13 mouse cellular contexts compared by ENCODE assay signal in the genomic region with DNA sequence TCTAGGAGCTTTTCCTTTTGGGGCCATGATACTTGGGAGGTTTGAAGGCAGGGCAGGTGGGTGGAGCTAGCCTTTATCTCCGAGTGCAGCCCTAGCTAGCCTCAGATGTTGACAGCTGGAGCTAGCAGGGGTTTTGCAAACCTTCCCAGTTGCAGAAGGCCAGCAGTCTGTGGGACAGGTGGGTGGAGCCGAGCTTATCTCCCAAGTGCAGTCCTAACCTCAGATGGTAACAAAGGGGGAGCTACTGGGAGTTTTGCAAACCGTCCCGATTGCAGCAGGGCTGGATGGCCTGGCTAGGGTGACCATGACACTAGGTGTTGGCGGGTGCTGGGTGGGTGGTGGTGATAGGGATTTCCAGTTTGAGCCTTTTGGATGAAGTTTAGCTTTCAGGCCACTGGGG. TPM values are rescaled to one million over a fixed set of nuclear protein-coding genes. Genes with fewer than 3 reads are reported as not detected.
DNase-seq lines count a peak whose midpoint lies in the region; ATAC-seq and TF ChIP-seq lines count a peak whose summit lies in the region.
"Had no signal": no experiment of that assay in that cellular context is flagged by ENCODE, and none has a peak within 500 bp of the region (broad histone marks: within the 10 kb centered on the region; RNA-seq: fewer than 3 reads in every experiment).

No protein-coding gene starts in this region.

- no peak overlapping the region for H3K4me2 ChIP-seq in lung, postnatal 0 days (replicated peaks; ENCODE audit: low read depth, low read length)
- H3K4me2 ChIP-seq in liver, embryonic 11.5 days: peak overlapping the region; percentile 40
- H3K4me2 ChIP-seq: kidney, embryonic 15.5 days; midbrain, embryonic 11.5 days had no signal

- no peak for DNase-seq in lung, postnatal 0 days (ENCODE audit: low spot score)
- no peak for DNase-seq in lung, adult 2 months
- peak; percentile 94 for DNase-seq in c-Kit-positive CD71-positive TER-119-positive erythroid progenitor cells, embryonic 14.5 days (ENCODE audit: low spot score)
- peak; percentile 83 for DNase-seq in liver, embryonic 11.5 days (ENCODE audit: low spot score)
- peak; percentile 86 for DNase-seq in spleen, postnatal 4 days (ENCODE audit: low spot score in 2 of 2)
- no peak for DNase-seq in left cerebral cortex, adult 11 months (ENCODE audit: low spot score)
- no peak for DNase-seq in embryo, embryonic 9.5 days (ENCODE audit: extremely low spot score)
- DNase-seq: forebrain, postnatal 0 days; heart, postnatal 14 days had no signal

- no peak overlapping the region for H3K27ac ChIP-seq in lung, postnatal 0 days (ENCODE audit: low read length)
- H3K27ac ChIP-seq in liver, embryonic 11.5 days (ENCODE audit: low read depth, low read length): no peak overlapping the region
- H3K27ac ChIP-seq: embryonic facial prominence, embryonic 10.5 days; kidney, embryonic 15.5 days had no signal

- no peaks in the 10 kb centered on the region for H3K9me3 ChIP-seq in lung, postnatal 0 days (ENCODE audit: low read length)
- H3K9me3 ChIP-seq in liver, embryonic 11.5 days (ENCODE audit: control insufficient read depth, low read length): no peaks in the 10 kb centered on the region
- H3K9me3 ChIP-seq: embryonic facial prominence, embryonic 10.5 days; kidney, embryonic 15.5 days had no signal

- no peak for TF ChIP-seq POLR2A in lung, adult 2 months (IDR thresholded peaks at IDR 0.05; ENCODE audit: borderline replicate concordance, extremely low read depth, low read depth, low read length)

- 22% methylated on average over 5 of the region's 5 CpGs for WGBS in lung, postnatal 0 days
- 31% methylated on average over 5 of the region's 5 CpGs for WGBS in lung, adult 2 months
- 11% methylated on average over 5 of the region's 5 CpGs for WGBS in liver, embryonic 11.5 days

- no peaks in the 10 kb centered on the region for H3K4me1 ChIP-seq in lung, postnatal 0 days (ENCODE audit: insufficient read depth, low read depth, low read length)
- no peaks in the 10 kb centered on the region for H3K4me1 ChIP-seq in lung, adult 2 months (ENCODE audit: control insufficient read depth, insufficient read depth, low read length)
- peaks cover 22% of the 10 kb centered on the region for H3K4me1 ChIP-seq in liver, embryonic 11.5 days (replicated peaks; ENCODE audit: control insufficient read depth, insufficient read depth, low read length)

- TF ChIP-seq EP300 in lung, postnatal 0 days (IDR thresholded peaks at IDR 0.05): no peak

- H3K4me3 ChIP-seq in lung, postnatal 0 days (ENCODE audit: low read depth, low read length): no peak overlapping the region
- H3K4me3 ChIP-seq in lung, adult 2 months (replicated peaks; ENCODE audit: extremely low read depth, low read depth, low read length): no peak overlapping the region
- no peak overlapping the region for H3K4me3 ChIP-seq in liver, embryonic 11.5 days (ENCODE audit: low read depth, low read length)
- H3K4me3 ChIP-seq: embryonic facial prominence, embryonic 10.5 days; kidney, embryonic 15.5 days had no signal

- no peak for TF ChIP-seq CTCF in lung, postnatal 0 days (IDR thresholded peaks at IDR 0.05)
- no peak for TF ChIP-seq CTCF in lung, adult 2 months (IDR thresholded peaks at IDR 0.05; ENCODE audit: insufficient read depth, low read length)

- no peak overlapping the region for H3K9ac ChIP-seq in lung, postnatal 0 days (replicated peaks; ENCODE audit: low read depth)
- no peak overlapping the region for H3K9ac ChIP-seq in liver, embryonic 11.5 days (ENCODE audit: low read depth, low read length)
- H3K9ac ChIP-seq: forebrain, postnatal 0 days; kidney, embryonic 15.5 days had no signal

- no peaks in the 10 kb centered on the region; the same call in 1 of the 2 replicates for H3K27me3 ChIP-seq in lung, postnatal 0 days (replicated peaks; ENCODE audit: insufficient read depth, low read length)
- H3K27me3 ChIP-seq in liver, embryonic 11.5 days (replicated peaks; ENCODE audit: control insufficient read depth, insufficient read depth, low read length): peaks cover 67% of the 10 kb centered on the region

- peak; percentile 47 for ATAC-seq in lung, postnatal 0 days
- peak; percentile 95 for ATAC-seq in liver, embryonic 11.5 days (replicated peaks; ENCODE audit: low FRiP score)
- ATAC-seq: forebrain, postnatal 0 days had no signal

- no peaks in the 10 kb centered on the region for H3K36me3 ChIP-seq in lung, postnatal 0 days (ENCODE audit: insufficient read depth, low read length)
- H3K36me3 ChIP-seq in liver, embryonic 11.5 days (ENCODE audit: control insufficient read depth, insufficient read depth, low read length): no peaks in the 10 kb centered on the region
- H3K36me3 ChIP-seq: embryonic facial prominence, embryonic 10.5 days; kidney, embryonic 15.5 days had no signal

RNA-seq across cellular contexts. Expression of gene Cebpe, which starts 6.1 kb away (rescaled TPM):
- 0.58 and 0.69 TPM in 2 replicates for polyA plus RNA-seq in lung, postnatal 0 days (2015; fragmentation: Nextera tagmentation; extraction: Ambion mirVana)
- 0.57 and 1.1 TPM in 2 replicates for polyA plus RNA-seq in lung, adult 2 months (2012; rRNA removed)
- 2.0 and 3.1 TPM in 2 replicates for polyA plus RNA-seq in liver, embryonic 11.5 days (2014; fragmentation: Nextera tagmentation; extraction: Ambion mirVana)
- polyA plus RNA-seq: embryonic facial prominence, embryonic 10.5 days; forebrain, postnatal 0 days; midbrain, embryonic 11.5 days; neural tube, embryonic 14.5 days had no signal

RNA-seq across cellular contexts. Expression of gene Gm29776, which starts 7.2 kb away (rescaled TPM):
- 0.20 and 0.25 TPM in 2 replicates for polyA plus RNA-seq in lung, postnatal 0 days (2015; fragmentation: Nextera tagmentation; extraction: Ambion mirVana)
- 0.43 and 0.56 TPM in 2 replicates for polyA plus RNA-seq in lung, adult 2 months (2012; rRNA removed)
- 0.07 TPM in 1 of 2 replicates, not detected in the other for polyA plus RNA-seq in liver, embryonic 11.5 days (2014; fragmentation: Nextera tagmentation; extraction: Ambion mirVana)

RNA-seq across cellular contexts. Expression of gene Acin1, which starts 19.1 kb away (rescaled TPM):
- 74.0 and 82.5 TPM in 2 replicates for polyA plus RNA-seq in lung, postnatal 0 days (2015; fragmentation: Nextera tagmentation; extraction: Ambion mirVana)
- polyA plus RNA-seq in lung, adult 2 months (2012; rRNA removed): 100 and 121 TPM in 2 replicates
- 98.8 and 109 TPM in 2 replicates for polyA plus RNA-seq in liver, embryonic 11.5 days (2014; fragmentation: Nextera tagmentation; extraction: Ambion mirVana)

RNA-seq across cellular contexts. Expression of gene 1700123O20Rik, which starts 19.8 kb away (rescaled TPM):
- 63.0 and 67.5 TPM in 2 replicates for polyA plus RNA-seq in lung, postnatal 0 days (2015; fragmentation: Nextera tagmentation; extraction: Ambion mirVana)
- 49.8 and 50.5 TPM in 2 replicates for polyA plus RNA-seq in lung, adult 2 months (2012; rRNA removed)
- 76.1 and 81.1 TPM in 2 replicates for polyA plus RNA-seq in liver, embryonic 11.5 days (2014; fragmentation: Nextera tagmentation; extraction: Ambion mirVana)

Comparison
In these comparisons a context has a peak if more than half of its experiments do, and no peak if none do; other contexts are left out.
1. DNase-seq: peak in c-Kit-positive CD71-positive TER-119-positive erythroid progenitor cells, embryonic 14.5 days (single experiment), liver, embryonic 11.5 days (single experiment) and spleen, postnatal 4 days (2 of 2); none in lung, postnatal 0 days (single experiment), lung, adult 2 months (single experiment), left cerebral cortex, adult 11 months (single experiment) and embryo, embryonic 9.5 days (single experiment).